Mouse (Mus musculus): ENCODE measurements at regions not wholly inside any gene's neighbourhood (a gene's known extent, or its start where the extent isn't known, plus 50 kb on each side); places are given as distances from the start of the nearest gene placed in this dataset.

GRCm38 (mm10) chr10:92298693-92299092 is 423.5 kb downstream of the Nedd1 start:
- no peak for TF ChIP-seq TCF3 (IDR thresholded peaks at IDR 0.05; ENCODE audit: insufficient read length, low read depth)
- no peak for TF ChIP-seq POLR2AphosphoS2 (IDR thresholded peaks at IDR 0.05; ENCODE audit: insufficient read length, low read depth)
- TF ChIP-seq REST (IDR thresholded peaks at IDR 0.05; ENCODE audit: insufficient read depth, insufficient read length), result no peak
- TF ChIP-seq USF1 (IDR thresholded peaks at IDR 0.05; ENCODE audit: low read depth), result no peak
- no peak for TF ChIP-seq SRF (IDR thresholded peaks at IDR 0.05; ENCODE audit: control insufficient read depth, insufficient read length, low read depth)
- TF ChIP-seq E2F4 (IDR thresholded peaks at IDR 0.05; ENCODE audit: insufficient read depth), result no peak
- TF ChIP-seq MYOD1 (IDR thresholded peaks at IDR 0.05; ENCODE audit: control insufficient read depth in 1 of 3, insufficient read length in 2 of 3, low read depth in 2 of 3), result no peak
- TF ChIP-seq MYOG (IDR thresholded peaks at IDR 0.05; ENCODE audit: control insufficient read depth in 1 of 3, insufficient read depth in 1 of 3, insufficient read length in 2 of 3, low read depth in 2 of 3), result no peak
- TF ChIP-seq CEBPB (IDR thresholded peaks at IDR 0.05; ENCODE audit: insufficient read depth, poor library complexity, severe bottlenecking), result no peak
- TF ChIP-seq POLR2A (IDR thresholded peaks at IDR 0.05; ENCODE audit: insufficient read length, low read depth), result no peak
- TF ChIP-seq TCF12 (IDR thresholded peaks at IDR 0.05; ENCODE audit: insufficient read depth, poor library complexity, severe bottlenecking), result no peak
- TF ChIP-seq MAX (IDR thresholded peaks at IDR 0.05; ENCODE audit: low read depth), result no peak
- H3K79me2 ChIP-seq (ENCODE audit: control insufficient read depth, insufficient read depth), result no peaks in the 10 kb centered on the region
- no peak overlapping the region for H3K4me2 ChIP-seq (ENCODE audit: low read depth)
- H3K36me3 ChIP-seq (ENCODE audit: control insufficient read depth, insufficient read depth), result no peaks in the 10 kb centered on the region
- H3K4me3 ChIP-seq, result no peak overlapping the region
- H3ac ChIP-seq (ENCODE audit: control insufficient read depth, insufficient read length), result no peak overlapping the region
- no peaks in the 10 kb centered on the region for H3K27me3 ChIP-seq (ENCODE audit: control insufficient read depth, insufficient read depth, insufficient read length)

- H3K4me3 ChIP-seq, result no peak overlapping the region
- no peaks in the 10 kb centered on the region for H3K27me3 ChIP-seq (ENCODE audit: control insufficient read depth, insufficient read depth, insufficient read length)
- TF ChIP-seq CEBPB (IDR thresholded peaks at IDR 0.05; ENCODE audit: insufficient read depth, poor library complexity, severe bottlenecking), result no peak
- TF ChIP-seq MAX (IDR thresholded peaks at IDR 0.05; ENCODE audit: low read depth), result no peak
- TF ChIP-seq MYOG (IDR thresholded peaks at IDR 0.05; ENCODE audit: control insufficient read depth in 1 of 3, insufficient read depth in 1 of 3, insufficient read length in 2 of 3, low read depth in 2 of 3), result no peak
- TF ChIP-seq TCF3 (IDR thresholded peaks at IDR 0.05; ENCODE audit: insufficient read length, low read depth), result no peak
- TF ChIP-seq POLR2AphosphoS2 (IDR thresholded peaks at IDR 0.05; ENCODE audit: insufficient read length, low read depth), result no peak
- TF ChIP-seq POLR2A (IDR thresholded peaks at IDR 0.05; ENCODE audit: insufficient read length, low read depth), result no peak
- H3ac ChIP-seq (ENCODE audit: control insufficient read depth, insufficient read length), result no peak overlapping the region
- H3K4me2 ChIP-seq (ENCODE audit: low read depth), result no peak overlapping the region
- no peaks in the 10 kb centered on the region for H3K79me2 ChIP-seq (ENCODE audit: control insufficient read depth, insufficient read depth)
- H3K36me3 ChIP-seq (ENCODE audit: control insufficient read depth, insufficient read depth), result no peaks in the 10 kb centered on the region
Measured at GRCm38 (mm10) chr10:92296837-92297236, 425.4 kb downstream of the Nedd1 start.

- no peak overlapping the region for H3K4me3 ChIP-seq
- H3K36me3 ChIP-seq (ENCODE audit: control insufficient read depth, insufficient read depth), result no peaks in the 10 kb centered on the region
- TF ChIP-seq MYOG (IDR thresholded peaks at IDR 0.05; ENCODE audit: control insufficient read depth in 1 of 3, insufficient read depth in 1 of 3, insufficient read length in 2 of 3, low read depth in 2 of 3) (no peak), E2F4 (IDR thresholded peaks at IDR 0.05; ENCODE audit: insufficient read depth) (no peak), SRF (IDR thresholded peaks at IDR 0.05; ENCODE audit: control insufficient read depth, insufficient read length, low read depth) (no peak), TCF12 (IDR thresholded peaks at IDR 0.05; ENCODE audit: insufficient read depth, poor library complexity, severe bottlenecking) (no peak)
- H3K79me2 ChIP-seq (ENCODE audit: control insufficient read depth, insufficient read depth), result no peaks in the 10 kb centered on the region
- no peak overlapping the region for H3K4me2 ChIP-seq (ENCODE audit: low read depth)
- H3K27me3 ChIP-seq (ENCODE audit: control insufficient read depth, insufficient read depth, insufficient read length), result no peaks in the 10 kb centered on the region
- H3ac ChIP-seq (ENCODE audit: control insufficient read depth, insufficient read length), result no peak overlapping the region
Measured at GRCm38 (mm10) chr10:92296303-92296702, 425.9 kb downstream of the Nedd1 start.

- Histone ChIP-seq H3K4me2 (ENCODE audit: low read depth) (no peak overlapping the region), H3K27me3 (ENCODE audit: control insufficient read depth, insufficient read depth, insufficient read length) (no peaks in the 10 kb centered on the region), H3K36me3 (ENCODE audit: control insufficient read depth, insufficient read depth) (no peaks in the 10 kb centered on the region), H3ac (ENCODE audit: control insufficient read depth, insufficient read length) (no peak overlapping the region), H3K79me2 (ENCODE audit: control insufficient read depth, insufficient read depth) (no peaks in the 10 kb centered on the region), H3K4me3 (no peak overlapping the region)
- TF ChIP-seq USF1 (IDR thresholded peaks at IDR 0.05; ENCODE audit: low read depth) (no peak), MYOG (IDR thresholded peaks at IDR 0.05; ENCODE audit: control insufficient read depth in 1 of 3, insufficient read depth in 1 of 3, insufficient read length in 2 of 3, low read depth in 2 of 3) (no peak), SRF (IDR thresholded peaks at IDR 0.05; ENCODE audit: control insufficient read depth, insufficient read length, low read depth) (no peak), MYOD1 (IDR thresholded peaks at IDR 0.05; ENCODE audit: control insufficient read depth in 1 of 3, insufficient read length in 2 of 3, low read depth in 2 of 3) (no peak), POLR2A (IDR thresholded peaks at IDR 0.05; ENCODE audit: insufficient read length, low read depth) (no peak), POLR2AphosphoS2 (IDR thresholded peaks at IDR 0.05; ENCODE audit: insufficient read length, low read depth) (no peak), MAX (IDR thresholded peaks at IDR 0.05; ENCODE audit: low read depth) (no peak), E2F4 (IDR thresholded peaks at IDR 0.05; ENCODE audit: insufficient read depth) (no peak), REST (IDR thresholded peaks at IDR 0.05; ENCODE audit: insufficient read depth, insufficient read length) (no peak), TCF12 (IDR thresholded peaks at IDR 0.05; ENCODE audit: insufficient read depth, poor library complexity, severe bottlenecking) (no peak), TCF3 (IDR thresholded peaks at IDR 0.05; ENCODE audit: insufficient read length, low read depth) (no peak), CEBPB (IDR thresholded peaks at IDR 0.05; ENCODE audit: insufficient read depth, poor library complexity, severe bottlenecking) (no peak)
Measured at GRCm38 (mm10) chr10:92293261-92293660, 429.0 kb downstream of the Nedd1 start.

GRCm38 (mm10) chr10:92289230-92289629 is 433.0 kb downstream of the Nedd1 start:
- Histone ChIP-seq H3ac (ENCODE audit: control insufficient read depth, insufficient read length) (no peak overlapping the region), H3K4me2 (ENCODE audit: low read depth) (no peak overlapping the region), H3K4me3 (no peak overlapping the region), H3K27me3 (ENCODE audit: control insufficient read depth, insufficient read depth, insufficient read length) (no peaks in the 10 kb centered on the region), H3K36me3 (ENCODE audit: control insufficient read depth, insufficient read depth) (no peaks in the 10 kb centered on the region), H3K79me2 (ENCODE audit: control insufficient read depth, insufficient read depth) (no peaks in the 10 kb centered on the region)
- TF ChIP-seq E2F4 (IDR thresholded peaks at IDR 0.05; ENCODE audit: insufficient read depth), result no peak
- TF ChIP-seq POLR2A (IDR thresholded peaks at IDR 0.05; ENCODE audit: insufficient read length, low read depth), result no peak

All from myocyte (in vitro differentiated cells).